Mouse (Mus musculus): ENCODE results near the gene Hmgcr. TPM values are rescaled to one million over a fixed set of nuclear protein-coding genes. Genes with fewer than 3 reads are reported as not detected.

Gene Hmgcr
- polyA plus RNA-seq, 1 experiment from 2014 or later, result 226 TPM

- H3K4me2 ChIP-seq (ENCODE audit: low read length), result no peak overlapping the region
- WGBS, result 82% methylated on average over 1 of the region's 1 CpGs
- H3K4me3 ChIP-seq (replicated peaks; ENCODE audit: low read depth, low read length), result no peak overlapping the region
- no peaks in the 10 kb centered on the region for H3K9me3 ChIP-seq (ENCODE audit: control insufficient read depth, low read length)
- DNase-seq (no peak), ATAC-seq (ENCODE audit: low FRiP score, low TSS enrichment) (no peak)
- no peaks in the 10 kb centered on the region for H3K4me1 ChIP-seq (ENCODE audit: control insufficient read depth, insufficient read depth, low read length)
- no peaks in the 10 kb centered on the region for H3K27me3 ChIP-seq (ENCODE audit: control insufficient read depth, insufficient read depth, low read length)
- H3K9ac ChIP-seq (replicated peaks; ENCODE audit: low read length), result no peak overlapping the region
- H3K36me3 ChIP-seq (ENCODE audit: control insufficient read depth, insufficient read depth, low read length), result peaks cover 96% of the 10 kb centered on the region
- no peak overlapping the region for H3K27ac ChIP-seq (replicated peaks; ENCODE audit: low read depth, low read length)
These were observed 14.1 kb downstream of the Hmgcr start for GRCm38 (mm10) chr13:96656673-96657072.

GRCm38 (mm10) chr13:96653041-96653440 lies 17.7 kb downstream of the Hmgcr start:
- H3K36me3 ChIP-seq (ENCODE audit: control insufficient read depth, insufficient read depth, low read length), result peaks cover 98% of the 10 kb centered on the region
- 94% methylated on average over 9 of the region's 9 CpGs for WGBS
- H3K27me3 ChIP-seq (ENCODE audit: control insufficient read depth, insufficient read depth, low read length), result no peaks in the 10 kb centered on the region
- H3K9ac ChIP-seq (replicated peaks; ENCODE audit: low read length), result no peak overlapping the region
- H3K4me1 ChIP-seq (ENCODE audit: control insufficient read depth, insufficient read depth, low read length), result no peaks in the 10 kb centered on the region
- no peak overlapping the region for H3K27ac ChIP-seq (replicated peaks; ENCODE audit: low read depth, low read length)
- H3K4me3 ChIP-seq (replicated peaks; ENCODE audit: low read depth, low read length), result no peak overlapping the region
- DNase-seq (no peak), ATAC-seq (ENCODE audit: low FRiP score, low TSS enrichment) (no peak)
- no peaks in the 10 kb centered on the region for H3K9me3 ChIP-seq (ENCODE audit: control insufficient read depth, low read length)
- no peak overlapping the region for H3K4me2 ChIP-seq (ENCODE audit: low read length)

DNA sequence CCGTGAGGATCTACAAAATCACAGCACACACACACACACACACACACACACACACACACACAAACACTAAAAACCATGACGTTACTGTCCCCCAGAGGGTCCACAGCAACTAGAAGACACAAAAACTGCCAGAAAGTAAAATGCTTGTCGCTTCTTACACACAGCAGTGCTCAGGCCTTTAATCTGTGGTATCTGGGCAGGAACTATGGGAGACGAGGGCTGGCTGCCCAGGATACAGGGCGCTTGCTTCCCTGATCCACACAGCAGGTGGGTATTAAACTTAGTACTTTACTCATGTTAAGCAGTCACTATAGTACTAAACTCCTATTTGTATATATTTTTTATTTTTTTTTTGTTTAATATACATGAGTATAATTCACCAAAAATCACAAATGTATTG lies 24.9 kb downstream of the Hmgcr start:
- Histone ChIP-seq H3K36me3 (ENCODE audit: control insufficient read depth, insufficient read depth, low read length) (peaks cover 35% of the 10 kb centered on the region), H3K27ac (replicated peaks; ENCODE audit: low read depth, low read length) (no peak overlapping the region), H3K4me2 (ENCODE audit: low read length) (no peak overlapping the region), H3K4me3 (replicated peaks; ENCODE audit: low read depth, low read length) (no peak overlapping the region), H3K4me1 (ENCODE audit: control insufficient read depth, insufficient read depth, low read length) (no peaks in the 10 kb centered on the region), H3K9ac (replicated peaks; ENCODE audit: low read length) (no peak overlapping the region), H3K9me3 (ENCODE audit: control insufficient read depth, low read length) (no peaks in the 10 kb centered on the region), H3K27me3 (ENCODE audit: control insufficient read depth, insufficient read depth, low read length) (no peaks in the 10 kb centered on the region)
- WGBS, result 44% methylated on average over 5 of the region's 5 CpGs
- no peak for ATAC-seq (ENCODE audit: low FRiP score, low TSS enrichment)
- DNase-seq, result no peak

DNA sequence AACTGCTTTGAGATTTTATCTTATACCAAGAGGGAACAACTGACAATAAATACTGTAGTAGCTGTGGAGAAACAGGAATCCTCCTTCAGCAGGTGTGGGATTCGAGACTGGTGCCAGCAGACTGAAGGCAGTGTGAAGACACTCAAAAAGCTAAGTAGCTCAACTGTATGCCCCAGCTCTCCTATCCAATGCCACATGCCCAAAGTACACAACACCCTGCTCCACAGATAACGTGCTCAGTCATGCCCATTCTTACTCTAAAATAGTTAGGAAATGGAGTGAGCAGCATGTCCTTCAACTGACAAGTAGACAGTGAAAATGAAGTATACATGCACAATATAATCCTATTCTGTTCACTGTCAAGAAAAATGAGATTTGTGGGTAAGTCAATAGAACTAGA lies 26.6 kb downstream of the Hmgcr start:
- H3K4me1 ChIP-seq (ENCODE audit: control insufficient read depth, insufficient read depth, low read length), result no peaks in the 10 kb centered on the region
- no peak overlapping the region for H3K4me2 ChIP-seq (ENCODE audit: low read length)
- no peak overlapping the region for H3K4me3 ChIP-seq (replicated peaks; ENCODE audit: low read depth, low read length)
- no peak for ATAC-seq (ENCODE audit: low FRiP score, low TSS enrichment)
- no peak overlapping the region for H3K27ac ChIP-seq (replicated peaks; ENCODE audit: low read depth, low read length)
- DNase-seq, result no peak
- peaks cover 21% of the 10 kb centered on the region for H3K36me3 ChIP-seq (ENCODE audit: control insufficient read depth, insufficient read depth, low read length)
- WGBS, result 58% methylated on average over 2 of the region's 2 CpGs
- H3K9ac ChIP-seq (replicated peaks; ENCODE audit: low read length), result no peak overlapping the region
- H3K9me3 ChIP-seq (ENCODE audit: control insufficient read depth, low read length), result no peaks in the 10 kb centered on the region
- no peaks in the 10 kb centered on the region for H3K27me3 ChIP-seq (ENCODE audit: control insufficient read depth, insufficient read depth, low read length)

- Histone ChIP-seq H3K36me3 (ENCODE audit: control insufficient read depth, insufficient read depth, low read length) (peaks cover 50% of the 10 kb centered on the region), H3K4me1 (ENCODE audit: control insufficient read depth, insufficient read depth, low read length) (no peaks in the 10 kb centered on the region)
- 97% methylated on average over 4 of the region's 4 CpGs for WGBS
These were observed 40.3 kb downstream of the Hmgcr start for GRCm38 (mm10) chr13:96630396-96630795.

DNA sequence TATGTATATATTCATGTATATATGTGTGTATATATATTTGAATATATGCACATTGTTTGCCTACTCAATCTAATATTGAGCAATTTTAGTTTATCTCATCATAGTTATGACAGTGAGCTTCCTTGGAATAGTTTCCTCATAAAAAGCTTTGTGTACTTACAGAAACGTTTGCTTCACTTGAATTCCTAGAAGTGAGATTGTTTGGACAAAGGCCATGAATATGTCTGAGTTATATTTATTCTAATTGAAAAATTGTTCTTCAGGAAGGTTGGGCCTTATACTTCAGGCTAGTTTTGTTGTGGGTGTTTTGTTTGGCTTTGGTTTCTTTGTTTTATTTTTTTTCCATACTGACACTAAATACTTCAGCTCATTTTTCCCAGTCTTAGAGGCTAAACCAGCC lies 49.8 kb downstream of the Hmgcr start:
- no peaks in the 10 kb centered on the region for H3K27me3 ChIP-seq (ENCODE audit: control insufficient read depth, insufficient read depth, low read length)
- peaks cover 17% of the 10 kb centered on the region for H3K36me3 ChIP-seq (ENCODE audit: control insufficient read depth, insufficient read depth, low read length)
- no peak overlapping the region for H3K9ac ChIP-seq (replicated peaks; ENCODE audit: low read length)
- no peak for ATAC-seq (ENCODE audit: low FRiP score, low TSS enrichment)
- DNase-seq, result no peak
- no peak overlapping the region for H3K4me3 ChIP-seq (replicated peaks; ENCODE audit: low read depth, low read length)
- WGBS, result 82% methylated on average over 1 of the region's 1 CpGs
- H3K4me1 ChIP-seq (ENCODE audit: control insufficient read depth, insufficient read depth, low read length), result no peaks in the 10 kb centered on the region
- no peak overlapping the region for H3K27ac ChIP-seq (replicated peaks; ENCODE audit: low read depth, low read length)
- H3K4me2 ChIP-seq (ENCODE audit: low read length), result no peak overlapping the region
- H3K9me3 ChIP-seq (ENCODE audit: control insufficient read depth, low read length), result no peaks in the 10 kb centered on the region

More at GRCm38 (mm10) chr13:96630396-96630795, 40.3 kb downstream of the Hmgcr start:
- no peak overlapping the region for H3K4me2 ChIP-seq (ENCODE audit: low read length)
- H3K27ac ChIP-seq (replicated peaks; ENCODE audit: low read depth, low read length), result no peak overlapping the region
- no peaks in the 10 kb centered on the region for H3K27me3 ChIP-seq (ENCODE audit: control insufficient read depth, insufficient read depth, low read length)
- ATAC-seq (ENCODE audit: low FRiP score, low TSS enrichment) (no peak), DNase-seq (no peak)
- no peaks in the 10 kb centered on the region for H3K9me3 ChIP-seq (ENCODE audit: control insufficient read depth, low read length)
- H3K9ac ChIP-seq (replicated peaks; ENCODE audit: low read length), result no peak overlapping the region
- H3K4me3 ChIP-seq (replicated peaks; ENCODE audit: low read depth, low read length), result no peak overlapping the region

DNA sequence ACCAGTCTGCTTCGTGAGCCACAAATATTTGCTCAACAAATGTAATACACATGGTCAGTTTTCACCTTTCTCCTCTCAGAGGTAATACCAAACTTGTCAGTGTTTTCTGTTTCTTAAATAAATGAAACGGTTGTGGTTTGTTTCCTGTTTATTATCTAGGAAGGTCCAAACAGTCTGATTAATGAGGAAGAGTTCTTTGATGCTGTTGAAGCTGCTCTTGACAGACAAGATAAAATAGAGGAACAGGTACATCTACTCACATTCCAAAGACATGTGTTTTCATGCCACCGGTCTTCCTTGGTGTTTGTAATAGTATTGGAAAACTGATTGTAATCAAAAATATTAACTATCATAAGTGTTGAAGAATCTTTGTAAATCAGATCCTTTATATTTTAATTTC lies 56.1 kb downstream of the Hmgcr start:
- Histone ChIP-seq H3K9ac (replicated peaks; ENCODE audit: low read length) (no peak overlapping the region), H3K4me2 (ENCODE audit: low read length) (no peak overlapping the region), H3K9me3 (ENCODE audit: control insufficient read depth, low read length) (no peaks in the 10 kb centered on the region), H3K4me1 (ENCODE audit: control insufficient read depth, insufficient read depth, low read length) (no peaks in the 10 kb centered on the region), H3K27me3 (ENCODE audit: control insufficient read depth, insufficient read depth, low read length) (no peaks in the 10 kb centered on the region), H3K4me3 (replicated peaks; ENCODE audit: low read depth, low read length) (no peak overlapping the region), H3K27ac (replicated peaks; ENCODE audit: low read depth, low read length) (no peak overlapping the region), H3K36me3 (ENCODE audit: control insufficient read depth, insufficient read depth, low read length) (peaks cover 20% of the 10 kb centered on the region)
- no peak for ATAC-seq (ENCODE audit: low FRiP score, low TSS enrichment)
- 98% methylated on average over 3 of the region's 3 CpGs for WGBS
- DNase-seq, result no peak

DNA sequence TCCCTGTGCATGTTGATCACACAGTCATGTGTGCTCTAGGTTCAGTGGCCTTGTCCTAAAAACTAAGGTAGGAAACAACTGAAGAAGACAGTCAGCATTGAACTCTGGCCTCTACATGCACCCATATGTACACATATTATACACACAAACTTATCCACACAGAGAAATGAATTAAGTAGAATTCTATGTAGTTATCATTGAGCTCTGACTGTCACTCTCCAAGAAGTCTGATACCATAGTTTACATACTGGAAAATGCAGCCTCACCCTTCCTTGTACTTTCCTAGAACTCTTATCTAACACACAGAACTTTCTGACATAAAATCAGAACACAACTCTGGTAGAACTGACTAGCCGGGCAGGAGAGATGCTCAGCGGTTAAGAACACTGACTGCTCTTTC lies 66.5 kb downstream of the Hmgcr start:
- Histone ChIP-seq H3K27ac (replicated peaks; ENCODE audit: low read depth, low read length) (no peak overlapping the region), H3K4me1 (ENCODE audit: control insufficient read depth, insufficient read depth, low read length) (no peaks in the 10 kb centered on the region), H3K4me3 (replicated peaks; ENCODE audit: low read depth, low read length) (no peak overlapping the region), H3K36me3 (ENCODE audit: control insufficient read depth, insufficient read depth, low read length) (peaks cover 38% of the 10 kb centered on the region), H3K27me3 (ENCODE audit: control insufficient read depth, insufficient read depth, low read length) (no peaks in the 10 kb centered on the region), H3K9ac (replicated peaks; ENCODE audit: low read length) (no peak overlapping the region), H3K9me3 (ENCODE audit: control insufficient read depth, low read length) (no peaks in the 10 kb centered on the region), H3K4me2 (ENCODE audit: low read length) (no peak overlapping the region)
- no peak for ATAC-seq (ENCODE audit: low FRiP score, low TSS enrichment)
- 92% methylated on average over 2 of the region's 2 CpGs for WGBS
- no peak for DNase-seq

DNA sequence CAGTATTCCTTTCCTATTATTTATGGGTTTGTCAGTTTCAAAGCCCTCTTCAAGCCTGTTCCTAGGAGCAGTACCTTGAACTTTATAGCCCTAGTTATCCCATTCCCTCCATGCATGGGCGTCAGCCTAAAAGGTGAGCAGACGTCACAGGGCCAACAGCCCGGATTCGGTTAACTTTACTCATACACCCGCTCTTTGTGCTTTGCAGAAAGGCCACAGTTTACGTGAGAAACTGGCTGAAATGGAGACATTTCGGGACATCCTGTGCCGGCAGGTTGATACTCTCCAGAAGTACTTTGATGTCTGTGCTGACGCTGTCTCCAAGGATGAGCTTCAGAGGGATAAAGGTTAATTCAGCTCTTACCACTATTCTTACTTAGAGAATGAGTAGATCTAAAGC lies 71.6 kb downstream of the Hmgcr start:
- Histone ChIP-seq H3K4me1 (ENCODE audit: control insufficient read depth, insufficient read depth, low read length) (no peaks in the 10 kb centered on the region), H3K9me3 (ENCODE audit: control insufficient read depth, low read length) (no peaks in the 10 kb centered on the region), H3K9ac (replicated peaks; ENCODE audit: low read length) (no peak overlapping the region), H3K27me3 (ENCODE audit: control insufficient read depth, insufficient read depth, low read length) (no peaks in the 10 kb centered on the region), H3K4me2 (ENCODE audit: low read length) (no peak overlapping the region), H3K4me3 (replicated peaks; ENCODE audit: low read depth, low read length) (no peak overlapping the region), H3K36me3 (ENCODE audit: control insufficient read depth, insufficient read depth, low read length) (peaks cover 24% of the 10 kb centered on the region), H3K27ac (replicated peaks; ENCODE audit: low read depth, low read length) (no peak overlapping the region)
- ATAC-seq (ENCODE audit: low FRiP score, low TSS enrichment) (no peak), DNase-seq (no peak)
- WGBS, result 93% methylated on average over 9 of the region's 9 CpGs

Measured in midbrain, embryonic 14.5 days (tissue).